Mouse (Mus musculus): ENCODE data around the gene Mctp2. TPM values are rescaled to one million over a fixed set of nuclear protein-coding genes. Genes with fewer than 3 reads are reported as not detected.

The Mctp2 gene
- total RNA-seq (2023) = 50.5 TPM

GRCm38 (mm10) chr7:72306382-72306841 is at the start of gene Mctp2:
TSS of gene Mctp2 (minus strand) at chr7:72306608.

